Mouse (Mus musculus) intestine, postnatal 0 days (tissue): ENCODE data around the gene Topbp1. TPM values are rescaled to one million over a fixed set of nuclear protein-coding genes. Genes with fewer than 3 reads are reported as not detected.

Experiments
- ATAC-seq: fragments of 200-750 bp; cut with Nextera tagmentation; 2 replicates; pipeline ENCODE4 v1.8.0; 2017; ENCODE audit warnings: mild to moderate bottlenecking, moderate TSS enrichment, moderate library complexity
- H3K27ac ChIP-seq: fragments of 300-500 bp; sonication (generic); 2 replicates; pipeline ENCODE4 v1.5.1; 2014; ENCODE audit warnings: mild to moderate bottlenecking, low read depth, low read length, moderate library complexity
- H3K27me3 ChIP-seq: fragments of 300-500 bp; sonication (generic); replicated peaks from 2 replicates; pipeline ENCODE4 v1.6.1; 2014; ENCODE audit warnings: low read length, mixed read lengths; ENCODE audit not compliant: control insufficient read depth, insufficient read depth
- H3K36me3 ChIP-seq: fragments of 300-500 bp; sonication (generic); 2 replicates; pipeline ENCODE4 v1.6.1; 2014; ENCODE audit warnings: mild to moderate bottlenecking, moderate library complexity; ENCODE audit not compliant: control insufficient read depth, insufficient read depth
- H3K4me1 ChIP-seq: fragments of 300-500 bp; sonication (generic); replicated peaks from 2 replicates; pipeline ENCODE4 v1.6.1; 2014; ENCODE audit warnings: antibody characterized with exemption, low read length, mixed read lengths; ENCODE audit not compliant: control insufficient read depth, insufficient read depth
- H3K4me2 ChIP-seq: fragments of 300-500 bp; sonication (generic); replicated peaks from 2 replicates; pipeline ENCODE4 v1.6.1; 2014; ENCODE audit warnings: low read depth, mild to moderate bottlenecking, moderate library complexity
- H3K4me3 ChIP-seq: fragments of 300-500 bp; sonication (generic); 2 replicates; pipeline ENCODE4 v1.5.1; 2014; ENCODE audit warnings: low read depth, low read length
- H3K9ac ChIP-seq: fragments of 300-500 bp; sonication (generic); 2 replicates; pipeline ENCODE4 v1.6.1; 2014; ENCODE audit warnings: mild to moderate bottlenecking, low read depth, low read length
- H3K9me3 ChIP-seq: fragments of 300-500 bp; sonication (generic); 2 replicates; pipeline ENCODE4 v1.6.1; 2016; ENCODE audit warnings: mixed run types; ENCODE audit not compliant: control insufficient read depth
- CTCF ChIP-seq: sonication (generic); IDR thresholded peaks from 2 replicates; pipeline ENCODE4 v1.5.1; 2016; ENCODE audit warnings: low read depth, mild to moderate bottlenecking, control low read depth, antibody characterized with exemption, moderate library complexity
- WGBS: fragments of 180-500 bp; shearing (Covaris S2); extraction: QIAGEN DNeasy Blood & Tissue Kit; methylation state at CpG from one replicate; pipeline ENCODE4 v1.1.7; 2014; 5-methylcytosine and 5-hydroxymethylcytosine counted together
- polyA plus RNA-seq: library from polyadenylated mRNA; unstranded; fragments of >200 nt; fragmentation: Nextera tagmentation; extraction: Ambion mirVana; gene quantifications from 2 replicates; pipeline ENCODE4 v1.2.1, GENCODE M21; 2015

Gene Topbp1
- polyA plus RNA-seq, 1 experiment from 2014 or later, result 15.2 TPM

DNA sequence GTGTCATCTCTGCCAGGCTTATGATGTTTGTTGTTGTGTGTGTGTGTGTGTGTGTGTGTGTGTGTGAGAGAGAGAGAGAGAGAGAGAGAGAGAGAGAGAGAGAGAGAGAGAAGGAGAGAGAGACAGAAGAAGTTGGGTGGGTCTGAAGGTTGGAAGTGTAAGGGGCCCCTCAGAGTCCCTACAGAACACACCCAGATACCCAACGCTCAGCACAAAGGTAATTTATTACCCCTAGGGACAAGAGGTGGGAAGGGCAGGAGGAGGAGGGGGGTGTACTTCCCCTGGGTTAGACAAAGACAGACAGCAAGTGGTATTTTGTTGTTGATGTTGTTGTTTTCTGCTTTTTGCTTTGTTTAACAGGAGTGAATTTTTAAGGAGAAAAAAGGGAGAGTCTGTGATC, 80.6 kb downstream of the Topbp1 start:
- no peak overlapping the region for H3K9ac ChIP-seq
- H3K9me3 ChIP-seq, result no peaks in the 10 kb centered on the region
- ATAC-seq, result no peak
- H3K4me3 ChIP-seq, result no peak overlapping the region
- H3K27me3 ChIP-seq, result no peaks in the 10 kb centered on the region
- H3K4me2 ChIP-seq, result no peak overlapping the region
- H3K36me3 ChIP-seq, result no peaks in the 10 kb centered on the region
- TF ChIP-seq CTCF, result no peak
- 6% methylated on average over 1 of the region's 1 CpGs for WGBS
- H3K4me1 ChIP-seq, result no peaks in the 10 kb centered on the region; the same call in 1 of the 2 replicates
- H3K27ac ChIP-seq, result no peak overlapping the region

DNA sequence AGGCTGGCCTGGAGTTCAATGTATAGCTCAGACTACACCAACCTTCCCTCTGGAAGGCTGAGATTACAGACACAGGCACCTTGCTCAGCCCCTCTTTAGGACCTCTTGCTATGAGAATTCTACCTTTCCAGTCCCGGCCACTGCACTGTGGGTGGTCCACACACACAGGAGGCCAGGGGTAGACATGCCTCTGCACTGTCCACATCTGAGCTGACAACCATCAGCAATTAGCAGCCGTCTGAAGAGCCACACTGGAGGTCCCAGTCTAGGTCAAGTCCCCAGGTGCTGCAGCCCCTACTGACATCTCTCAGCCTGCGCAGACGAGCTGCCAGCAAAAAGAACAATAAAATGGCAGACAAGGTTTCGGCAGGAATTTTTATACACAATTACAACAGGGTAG, 81.6 kb downstream of the Topbp1 start:
- Histone ChIP-seq H3K4me2 (no peak overlapping the region), H3K27ac (no peak overlapping the region), H3K4me3 (no peak overlapping the region), H3K27me3 (no peaks in the 10 kb centered on the region), H3K36me3 (no peaks in the 10 kb centered on the region), H3K9ac (no peak overlapping the region), H3K4me1 (no peaks in the 10 kb centered on the region; the same call in 1 of the 2 replicates), H3K9me3 (no peaks in the 10 kb centered on the region)
- no peak for ATAC-seq
- WGBS, result 56% methylated on average over 5 of the region's 5 CpGs
- TF ChIP-seq CTCF, result no peak

DNA sequence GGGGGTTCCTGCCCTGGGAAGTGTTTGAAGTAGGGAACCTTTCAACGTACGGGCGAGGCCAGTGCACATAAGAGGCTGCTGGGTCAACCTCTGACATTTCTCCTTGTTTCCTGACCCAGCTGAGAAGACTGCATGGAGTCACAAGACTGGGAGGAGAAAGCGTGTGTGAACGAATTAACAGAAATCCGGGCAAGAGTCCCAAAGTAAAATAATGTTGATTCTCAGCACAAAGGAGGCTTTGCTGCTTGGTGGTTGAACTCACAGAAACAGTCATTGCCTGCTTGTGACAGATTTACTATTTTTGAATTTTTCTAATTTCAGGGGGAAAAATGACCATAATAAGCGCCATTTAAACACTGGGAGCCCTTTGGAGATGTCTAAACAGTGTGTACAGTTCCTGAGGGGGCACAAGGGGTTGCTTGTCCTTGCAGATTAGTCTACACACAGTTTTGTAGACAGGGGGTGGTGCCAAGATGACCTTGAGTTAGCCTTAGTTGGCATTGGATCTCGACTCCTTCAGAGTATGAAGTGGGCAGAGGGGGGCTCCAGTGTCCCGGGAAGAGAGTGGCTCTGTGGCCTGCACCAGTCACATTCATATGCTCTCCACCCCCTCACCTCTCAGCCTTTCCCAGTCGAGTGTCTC, 82.1 kb downstream of the Topbp1 start:
- WGBS, result 49% methylated on average over 10 of the region's 10 CpGs

DNA sequence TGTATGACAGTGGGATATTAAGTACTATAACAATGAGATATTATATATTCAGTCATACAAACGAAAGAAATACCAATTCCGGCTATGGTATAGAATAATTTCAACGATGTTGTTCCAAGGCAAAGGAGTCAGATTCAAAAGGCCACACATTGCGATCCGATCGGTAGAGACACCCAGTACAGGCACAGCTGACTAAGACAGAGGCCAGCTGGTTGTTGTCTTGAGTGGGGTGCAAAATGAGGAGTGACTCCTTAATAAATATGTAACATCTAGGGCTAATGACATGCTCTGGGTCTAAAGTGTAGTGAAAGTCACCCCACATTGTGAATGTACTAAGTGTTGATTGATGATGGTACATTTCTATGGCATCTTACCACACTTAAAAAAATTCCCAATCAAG, 84.2 kb downstream of the Topbp1 start:
- Histone ChIP-seq H3K36me3 (no peaks in the 10 kb centered on the region), H3K4me2 (no peak overlapping the region), H3K27ac (no peak overlapping the region), H3K9me3 (no peaks in the 10 kb centered on the region), H3K4me3 (no peak overlapping the region), H3K4me1 (no peaks in the 10 kb centered on the region; the same call in 1 of the 2 replicates), H3K9ac (no peak overlapping the region), H3K27me3 (no peaks in the 10 kb centered on the region)
- no peak for TF ChIP-seq CTCF
- no peak for ATAC-seq
- 82% methylated on average over 6 of the region's 6 CpGs for WGBS

More for the DNA sequence above, 82.1 kb downstream of the Topbp1 start:
- H3K9me3 ChIP-seq, result no peaks in the 10 kb centered on the region
- H3K4me2 ChIP-seq, result no peak overlapping the region
- no peaks in the 10 kb centered on the region; the same call in 1 of the 2 replicates for H3K4me1 ChIP-seq
- H3K27me3 ChIP-seq, result no peaks in the 10 kb centered on the region
- no peak overlapping the region for H3K9ac ChIP-seq
- H3K4me3 ChIP-seq, result no peak overlapping the region
- TF ChIP-seq CTCF, result no peak
- H3K27ac ChIP-seq, result no peak overlapping the region
- ATAC-seq, result no peak
- no peaks in the 10 kb centered on the region for H3K36me3 ChIP-seq

DNA sequence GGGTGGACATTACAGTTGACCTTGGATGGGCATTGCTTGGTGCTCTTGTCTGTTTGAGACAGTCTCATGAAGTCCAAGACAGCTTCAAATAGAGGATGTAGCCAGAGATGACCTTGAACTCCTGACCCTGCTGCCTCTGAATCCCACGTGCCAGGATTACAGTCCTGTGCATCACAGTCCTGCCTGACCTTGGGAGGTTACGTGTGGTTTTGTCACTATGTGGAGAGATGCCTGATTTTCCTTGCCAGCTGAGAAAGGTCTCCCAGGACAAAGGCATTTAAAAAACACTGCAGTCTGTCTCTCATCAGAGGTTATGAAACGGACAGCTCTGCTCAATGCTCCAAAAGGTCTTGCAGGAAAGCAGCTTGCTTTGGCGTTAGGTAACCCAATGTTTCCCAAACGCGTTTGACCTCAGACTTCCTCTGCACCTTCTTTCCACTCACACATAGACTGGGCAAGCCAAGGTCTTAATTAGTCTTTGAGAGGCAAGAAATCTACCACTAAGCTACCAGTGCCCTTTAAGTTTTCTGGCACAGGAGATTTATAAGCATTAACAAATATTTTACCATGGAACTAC, 86.9 kb downstream of the Topbp1 start:
- no peaks in the 10 kb centered on the region for H3K27me3 ChIP-seq
- no peak overlapping the region for H3K4me3 ChIP-seq
- ATAC-seq, result no peak
- WGBS, result 70% methylated on average over 6 of the region's 6 CpGs
- H3K36me3 ChIP-seq, result no peaks in the 10 kb centered on the region
- H3K4me2 ChIP-seq, result no peak overlapping the region
- no peak for TF ChIP-seq CTCF
- no peaks in the 10 kb centered on the region for H3K4me1 ChIP-seq
- no peak overlapping the region for H3K9ac ChIP-seq
- no peak overlapping the region for H3K27ac ChIP-seq
- H3K9me3 ChIP-seq, result no peaks in the 10 kb centered on the region

DNA sequence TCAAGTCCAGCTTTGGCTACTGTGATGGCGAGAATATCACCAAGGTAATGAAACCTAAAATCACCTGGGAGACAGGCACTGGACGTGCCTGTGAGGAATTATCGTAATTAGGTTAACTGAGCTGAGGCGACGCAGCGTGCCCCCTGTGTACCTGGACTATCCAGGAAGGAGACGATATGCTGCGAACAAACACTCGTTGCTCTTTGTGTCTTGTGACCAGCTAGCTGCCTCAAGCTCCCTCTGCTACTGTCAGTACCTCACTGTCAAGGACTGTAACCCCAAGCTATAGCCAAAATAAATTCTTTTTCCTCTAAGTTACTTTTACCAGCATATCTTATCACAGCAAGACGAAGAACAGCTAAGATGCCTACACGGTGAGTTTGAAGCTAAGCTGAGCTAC, 88.2 kb downstream of the Topbp1 start:
- Histone ChIP-seq H3K9me3 (no peaks in the 10 kb centered on the region), H3K9ac (no peak overlapping the region), H3K27me3 (no peaks in the 10 kb centered on the region), H3K4me1 (no peaks in the 10 kb centered on the region), H3K36me3 (no peaks in the 10 kb centered on the region), H3K4me2 (no peak overlapping the region), H3K4me3 (no peak overlapping the region), H3K27ac (no peak overlapping the region)
- TF ChIP-seq CTCF, result no peak
- WGBS, result 86% methylated on average over 11 of the region's 11 CpGs
- no peak for ATAC-seq
